Mouse (Mus musculus): ENCODE data around the gene Dnajb9. TPM values are rescaled to one million over a fixed set of nuclear protein-coding genes. Genes with fewer than 3 reads are reported as not detected.
"Not testable (repeated sequence)": the region's sequence is repeated elsewhere in the genome, so short reads cannot be mapped to it uniquely, and the experiment has no call there.

Dnajb9 gene
- total RNA-seq (2021), result 10 to 100 TPM; 41.1 to 41.3 TPM
- long read RNA-seq, transcript Dnajb9-201 (3 exons, 2,461 nt), result major isoform, 45 of 48 reads
- long read RNA-seq, partial matches to known transcripts, result 0 of 48 reads
- long read RNA-seq, other reads (novel, unspliced or antisense), result 3 of 48 reads

GRCm38 (mm10) chr12:44209824-44210752 lies at the start of gene Dnajb9:
Dnajb9 (minus strand) TSS chr12:44210326.
- peak; percentile 100 for DNase-seq (ENCODE audit: low spot score in 2 of 2)

- no peak for DNase-seq (ENCODE audit: low spot score in 2 of 2)
These were observed 38.3 kb upstream of the Dnajb9 start for GRCm38 (mm10) chr12:44248309-44248977.

GRCm38 (mm10) chr12:44245739-44246138 lies 35.6 kb upstream of the Dnajb9 start:
- no peak for DNase-seq (ENCODE audit: low spot score in 2 of 2)

- DNase-seq (ENCODE audit: low spot score in 2 of 2), result no peak
These were observed 32.3 kb upstream of the Dnajb9 start for GRCm38 (mm10) chr12:44242407-44242806.

GRCm38 (mm10) chr12:44241090-44241489 lies 31.0 kb upstream of the Dnajb9 start:
- no peak for DNase-seq (ENCODE audit: low spot score in 2 of 2)

GRCm38 (mm10) chr12:44224650-44225049 lies 14.5 kb upstream of the Dnajb9 start:
- DNase-seq (ENCODE audit: low spot score in 2 of 2), result no peak

GRCm38 (mm10) chr12:44223044-44223443 lies 12.9 kb upstream of the Dnajb9 start:
- no peak for DNase-seq (ENCODE audit: low spot score in 2 of 2)

GRCm38 (mm10) chr12:44221651-44222356 lies 11.7 kb upstream of the Dnajb9 start:
- peak in 1 of 2 experiments; percentile 13 for DNase-seq (ENCODE audit: low spot score in 2 of 2)

GRCm38 (mm10) chr12:44221070-44221469 lies 10.9 kb upstream of the Dnajb9 start, which contains the start of gene Pnpla8:
Pnpla8 (plus strand) TSS chr12:44221370.
- not testable (repeated sequence) for DNase-seq (ENCODE audit: low spot score in 2 of 2)

- DNase-seq (ENCODE audit: low spot score in 2 of 2), result no peak
These were observed 1.4 kb upstream of the Dnajb9 start for GRCm38 (mm10) chr12:44211555-44211954.

GRCm38 (mm10) chr12:44209141-44209823 lies 844 bp downstream of the Dnajb9 start:
- peak in 1 of 2 experiments; percentile 31 for DNase-seq (ENCODE audit: low spot score in 2 of 2)

GRCm38 (mm10) chr12:44197873-44198525 lies 12.1 kb downstream of the Dnajb9 start:
- DNase-seq (ENCODE audit: low spot score in 2 of 2), result no peak

- DNase-seq (ENCODE audit: low spot score in 2 of 2), result peak; percentile 47 to 86
These were observed 28.8 kb downstream of the Dnajb9 start for GRCm38 (mm10) chr12:44181081-44181982.

GRCm38 (mm10) chr12:44177038-44177355 lies 33.1 kb downstream of the Dnajb9 start:
- DNase-seq (ENCODE audit: low spot score in 2 of 2), result peak in 1 of 2 experiments; percentile 63

GRCm38 (mm10) chr12:44176331-44177037 lies 33.6 kb downstream of the Dnajb9 start:
- DNase-seq (ENCODE audit: low spot score in 2 of 2), result peak in 1 of 2 experiments; percentile 4

- peak in 1 of 2 experiments; percentile 89 for DNase-seq (ENCODE audit: low spot score in 2 of 2)
These were observed 43.2 kb downstream of the Dnajb9 start for GRCm38 (mm10) chr12:44166949-44167348.

- DNase-seq (ENCODE audit: low spot score in 2 of 2), result no peak
These were observed 50.8 kb downstream of the Dnajb9 start for GRCm38 (mm10) chr12:44159349-44159748.
